Mouse (Mus musculus): ENCODE results near the gene Rabgef1. TPM values are rescaled to one million over a fixed set of nuclear protein-coding genes. Genes with fewer than 3 reads are reported as not detected.

The Rabgef1 gene
- 10 to 100 TPM; 23.2 to 38.0 TPM for polyA plus RNA-seq (2017; shearing (Covaris generic))

GRCm38 (mm10) chr5:130171423-130171954 is at the start of gene Rabgef1:
Gene Rabgef1, plus strand, starts transcription at chr5:130171798.

GRCm38 (mm10) chr5:130144334-130145312 is 27.0 kb upstream of the Rabgef1 start, which contains the start of gene Kctd7:
Gene Kctd7, plus strand, starts transcription at chr5:130144861.

GRCm38 (mm10) chr5:130216781-130217180 is 45.2 kb downstream of the Rabgef1 start, which contains the start of gene Tmem248:
Gene Tmem248, plus strand, starts transcription at chr5:130217081.

GRCm38 (mm10) chr5:130255017-130255720 is 83.6 kb downstream of the Rabgef1 start, which contains the start of the genes Sbds and Tyw1:
Gene Sbds, minus strand, starts transcription at chr5:130255530.
Gene Tyw1, plus strand, starts transcription at chr5:130255619.

Other genes with a start within 250 kb of the Rabgef1 start
- 10 to 100 TPM; 11.7 to 14.8 TPM for gene Vkorc1l1, start 229.8 kb upstream of the Rabgef1 start, polyA plus RNA-seq (2017; shearing (Covaris generic))
- 10 to 100 TPM; 50.3 to 50.8 TPM for gene Gusb, start 168.7 kb upstream of the Rabgef1 start, polyA plus RNA-seq (2017; shearing (Covaris generic))
- gene Asl, start 142.6 kb upstream of the Rabgef1 start, polyA plus RNA-seq (2017; shearing (Covaris generic)) = 10 to 100 TPM; 70.2 to 74.9 TPM
- gene Crcp, start 142.5 kb upstream of the Rabgef1 start, polyA plus RNA-seq (2017; shearing (Covaris generic)) = 10 to 100 TPM; 41.4 to 45.8 TPM
- 1 to 10 TPM; 7.5 to 9.6 TPM for gene Tpst1, start 98.5 kb upstream of the Rabgef1 start, polyA plus RNA-seq (2017; shearing (Covaris generic))
- gene Kctd7, start 26.9 kb upstream of the Rabgef1 start, polyA plus RNA-seq (2017; shearing (Covaris generic)) = 1 to 10 TPM; 3.6 to 4.7 TPM
- 10 to 100 TPM; 51.7 to 61.8 TPM for gene Tmem248, start 45.3 kb downstream of the Rabgef1 start, polyA plus RNA-seq (2017; shearing (Covaris generic))
- gene Sbds, start 83.7 kb downstream of the Rabgef1 start, polyA plus RNA-seq (2017; shearing (Covaris generic)) = 10 to 100 TPM; 72.7 to 76.5 TPM
- 10 to 100 TPM; 35.2 to 35.3 TPM for gene Tyw1, start 83.8 kb downstream of the Rabgef1 start, polyA plus RNA-seq (2017; shearing (Covaris generic))
- gene Caln1, start 197.7 kb downstream of the Rabgef1 start, polyA plus RNA-seq (2017; shearing (Covaris generic)) = under 1 TPM in 1 of 2 experiments, not detected in 1; 0.33 TPM
- not detected for gene A330070K13Rik, start 212.8 kb downstream of the Rabgef1 start, polyA plus RNA-seq (2017; shearing (Covaris generic))

All from activated CD4-positive, CD25-positive, alpha-beta regulatory T cell (primary cell).